ENCODE assay signal across 8 mouse cellular contexts in the genomic region with DNA sequence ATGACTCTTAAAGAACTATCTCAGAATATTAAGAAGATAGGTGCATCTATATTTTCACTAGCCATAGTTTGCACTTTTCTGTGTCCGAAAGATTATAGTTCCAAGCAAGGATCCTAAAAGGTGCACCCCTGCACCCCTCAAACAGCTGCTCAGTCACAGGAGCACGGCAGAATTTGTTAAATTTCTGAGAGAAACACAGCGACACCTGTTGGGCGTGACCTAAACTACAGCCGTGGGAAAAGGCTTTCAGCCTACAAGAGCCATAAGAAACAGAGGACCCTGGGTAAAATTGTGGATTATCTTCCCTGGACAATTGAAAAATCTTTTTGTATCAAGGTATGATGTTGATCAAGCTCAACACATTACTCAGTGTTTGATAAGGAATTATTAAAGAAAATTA.
DNase-seq lines count a peak whose midpoint lies in the region; ATAC-seq and TF ChIP-seq lines count a peak whose summit lies in the region.
"Had no signal": no experiment of that assay in that cellular context is flagged by ENCODE, and none has a peak within 500 bp of the region (broad histone marks: within the 10 kb centered on the region; RNA-seq: fewer than 3 reads in every experiment).

No protein-coding gene starts in this region.

- no peak overlapping the region for H3K4me2 ChIP-seq in hindbrain, embryonic 14.5 days (replicated peaks)
- H3K4me2 ChIP-seq in hindbrain, embryonic 12.5 days (replicated peaks): no peak overlapping the region
- H3K4me2 ChIP-seq: limb, embryonic 15.5 days had no signal

- intact Hi-C loops in left cerebral cortex, postnatal 25 days (cut with DNase I): no loop called here

- no peak overlapping the region for H3K27ac ChIP-seq in hindbrain, embryonic 14.5 days
- H3K27ac ChIP-seq in hindbrain, embryonic 12.5 days: no peak overlapping the region
- H3K27ac ChIP-seq in MEL (ENCODE audit: control insufficient read depth, low read depth, low read length): no peak overlapping the region
- H3K27ac ChIP-seq: limb, embryonic 15.5 days had no signal

- TF ChIP-seq CTCF in MEL (IDR thresholded peaks at IDR 0.05 in 2 of 3, conservative IDR thresholded peaks at IDR 0.05 in 1 of 3; ENCODE audit: control insufficient read depth in 1 of 3, insufficient read depth in 1 of 3, low read depth in 2 of 3, low read length in 3 of 3, poor library complexity in 1 of 3, severe bottlenecking in 1 of 3): peak; percentile 60 to 66 (median 62)

- H3K9ac ChIP-seq in hindbrain, embryonic 14.5 days: no peak overlapping the region
- no peak overlapping the region for H3K9ac ChIP-seq in hindbrain, embryonic 12.5 days
- H3K9ac ChIP-seq in MEL (ENCODE audit: control insufficient read depth, low read depth, low read length, poor library complexity, severe bottlenecking): no peak overlapping the region
- H3K9ac ChIP-seq: limb, embryonic 15.5 days had no signal

- no peaks in the 10 kb centered on the region for H3K4me1 ChIP-seq in hindbrain, embryonic 14.5 days (replicated peaks; ENCODE audit: control insufficient read depth, insufficient read depth, low read length)
- 0 out of 2 replicates have a peak, but pooled peaks cover 2% of the 10 kb centered on the region for H3K4me1 ChIP-seq in hindbrain, embryonic 12.5 days
- no peaks in the 10 kb centered on the region for H3K4me1 ChIP-seq in MEL (ENCODE audit: control insufficient read depth in 1 of 2, insufficient read depth in 2 of 2, low read length in 2 of 2)
- H3K4me1 ChIP-seq: limb, embryonic 15.5 days had no signal

- no peak for ATAC-seq in hindbrain, embryonic 14.5 days (ENCODE audit: low FRiP score)
- no peak for ATAC-seq in hindbrain, embryonic 12.5 days (ENCODE audit: low FRiP score)

- H3K36me3 ChIP-seq in hindbrain, embryonic 14.5 days (replicated peaks; ENCODE audit: control insufficient read depth, insufficient read depth): no peaks in the 10 kb centered on the region
- no peaks in the 10 kb centered on the region for H3K36me3 ChIP-seq in hindbrain, embryonic 12.5 days
- no peaks in the 10 kb centered on the region for H3K36me3 ChIP-seq in MEL (ENCODE audit: control insufficient read depth in 1 of 2, insufficient read depth in 2 of 2, low read length in 2 of 2)
- H3K36me3 ChIP-seq: limb, embryonic 15.5 days had no signal

- TF ChIP-seq RAD21 in MEL (IDR thresholded peaks at IDR 0.05; ENCODE audit: low read depth, low read length): peak; percentile 56

- TF ChIP-seq EP300 in MEL (IDR thresholded peaks at IDR 0.05; ENCODE audit: low read depth in 1 of 2, low read length in 2 of 2): no peak

- 18% methylated on average over 5 of the region's 5 CpGs for WGBS in hindbrain, embryonic 14.5 days
- 17% methylated on average over 5 of the region's 5 CpGs for WGBS in hindbrain, embryonic 12.5 days

- TF ChIP-seq POLR2A in MEL (IDR thresholded peaks at IDR 0.05; ENCODE audit: control insufficient read depth in 1 of 2, insufficient read depth in 1 of 2, low read depth in 1 of 2, low read length in 2 of 2, poor library complexity in 1 of 2): no peak

- H3K4me3 ChIP-seq in hindbrain, embryonic 14.5 days (replicated peaks; ENCODE audit: low read length): no peak overlapping the region
- H3K4me3 ChIP-seq in hindbrain, embryonic 12.5 days: no peak overlapping the region
- no peak overlapping the region for H3K4me3 ChIP-seq in MEL (ENCODE audit: control insufficient read depth in 1 of 2, insufficient read depth in 1 of 2, low read depth in 2 of 2, low read length in 2 of 2)
- H3K4me3 ChIP-seq: limb, embryonic 15.5 days had no signal

- H3K27me3 ChIP-seq in hindbrain, embryonic 14.5 days (ENCODE audit: control insufficient read depth, insufficient read depth, low read length): no peaks in the 10 kb centered on the region
- H3K27me3 ChIP-seq in hindbrain, embryonic 12.5 days: no peaks in the 10 kb centered on the region
- no peaks in the 10 kb centered on the region for H3K27me3 ChIP-seq in MEL (ENCODE audit: control insufficient read depth in 1 of 2, insufficient read depth in 2 of 2, low read length in 2 of 2)
- H3K27me3 ChIP-seq: limb, embryonic 15.5 days had no signal

- no peaks in the 10 kb centered on the region for H3K79me2 ChIP-seq in MEL (ENCODE audit: control insufficient read depth, insufficient read depth, low read length, poor library complexity)

- peak; percentile 82 for DNase-seq in hindbrain, embryonic 14.5 days (ENCODE audit: low spot score)
- peak; percentile 43 for DNase-seq in 416B (ENCODE audit: low read depth)
- peak; percentile 42 for DNase-seq in MEL (ENCODE audit: low read depth, low spot score)
- DNase-seq in embryo, embryonic 10.5 days (ENCODE audit: low spot score): peak; percentile 84
- DNase-seq in left cerebral cortex, postnatal 25 days (ENCODE audit: low spot score in 2 of 2): peak; percentile 33 to 42
- DNase-seq in skeletal muscle tissue, adult 2 months (ENCODE audit: low read depth, low spot score): peak; percentile 10

- no peaks in the 10 kb centered on the region for H3K9me3 ChIP-seq in hindbrain, embryonic 14.5 days (ENCODE audit: control insufficient read depth, low read length)
- H3K9me3 ChIP-seq in hindbrain, embryonic 12.5 days (replicated peaks): no peaks in the 10 kb centered on the region
- H3K9me3 ChIP-seq in MEL (replicated peaks; ENCODE audit: insufficient read depth, low read length): no peaks in the 10 kb centered on the region
- H3K9me3 ChIP-seq: limb, embryonic 15.5 days had no signal

TF ChIP-seq in MEL, 35 proteins besides CTCF, POLR2A, EP300 and RAD21:
- TF ChIP-seq ZC3H11A (IDR thresholded peaks at IDR 0.05; ENCODE audit: low read depth, low read length) (peak; percentile 38), ETS1 (IDR thresholded peaks at IDR 0.05; ENCODE audit: low read depth, low read length) (no peak), SMC3 (IDR thresholded peaks at IDR 0.05; ENCODE audit: low read depth, low read length) (peak; percentile 46), MYC (IDR thresholded peaks at IDR 0.05; ENCODE audit: low read depth, low read length) (no peak)

Comparison
In these comparisons a context has a peak if more than half of its experiments do, and no peak if none do; other contexts are left out.
1. DNase-seq: peak in every context shown above with its lines; median percentile 84 in embryo, embryonic 10.5 days; 82 in hindbrain, embryonic 14.5 days; 43 in 416B; 42 in MEL; 38 in left cerebral cortex, postnatal 25 days; 10 in skeletal muscle tissue, adult 2 months.